Mouse (Mus musculus): ENCODE results near the gene Dll3. TPM values are rescaled to one million over a fixed set of nuclear protein-coding genes. Genes with fewer than 3 reads are reported as not detected.
"Not testable (repeated sequence)": the region's sequence is repeated elsewhere in the genome, so short reads cannot be mapped to it uniquely, and the experiment has no call there.

Gene Dll3
- polyA plus RNA-seq, 1 experiment from 2014 or later: 22.2 TPM

- H3K4me3 ChIP-seq: peak overlapping the region; percentile 97
- peak overlapping the region; percentile 91 for H3K27ac ChIP-seq
- H3K9ac ChIP-seq: peak overlapping the region; percentile 99
- H3K4me2 ChIP-seq: peak overlapping the region; percentile 83
- peak; percentile 87 for ATAC-seq
- H3K36me3 ChIP-seq (ENCODE audit: poor library complexity, severe bottlenecking): peaks cover 35% of the 10 kb centered on the region
- WGBS: under 1% methylated on average over 54 of the region's 62 CpGs
- peaks cover 15% of the 10 kb centered on the region for H3K4me1 ChIP-seq
- no peaks in the 10 kb centered on the region for H3K9me3 ChIP-seq (replicated peaks)
- no peaks in the 10 kb centered on the region for H3K27me3 ChIP-seq
Observed at GRCm38 (mm10) chr7:28268042-28268531, 34.0 kb downstream of the Dll3 start.

- peak; percentile 94 for ATAC-seq
- peaks cover 28% of the 10 kb centered on the region for H3K36me3 ChIP-seq (ENCODE audit: poor library complexity, severe bottlenecking)
- H3K4me3 ChIP-seq: peak within 1 kb of the TSS; percentile 97
Observed at GRCm38 (mm10) chr7:28267129-28268041, 34.7 kb downstream of the Dll3 start, which contains the start of gene Eid2. Gene Eid2 (plus strand): TSS chr7:28267881.

GRCm38 (mm10) chr7:28265391-28265790 is 36.6 kb downstream of the Dll3 start:
- Histone ChIP-seq H3K4me2 (no peak overlapping the region), H3K9me3 (replicated peaks) (no peaks in the 10 kb centered on the region), H3K27me3 (no peaks in the 10 kb centered on the region), H3K27ac (no peak overlapping the region), H3K4me1 (peaks cover 15% of the 10 kb centered on the region), H3K36me3 (ENCODE audit: poor library complexity, severe bottlenecking) (peaks cover 13% of the 10 kb centered on the region), H3K4me3 (no peak overlapping the region), H3K9ac (no peak overlapping the region)
- no peak for ATAC-seq
- 89% methylated on average over 13 of the region's 13 CpGs for WGBS

More at GRCm38 (mm10) chr7:28267129-28268041, 34.7 kb downstream of the Dll3 start, which contains the start of gene Eid2:
- WGBS: 7% methylated on average over 57 of the region's 57 CpGs
- peak within 1 kb of the TSS; percentile 99 for H3K9ac ChIP-seq
- peak within 1 kb of the TSS; percentile 91 for H3K27ac ChIP-seq
- H3K4me1 ChIP-seq: peaks cover 15% of the 10 kb centered on the region
- H3K27me3 ChIP-seq: no peaks in the 10 kb centered on the region
- peak within 1 kb of the TSS; percentile 83 for H3K4me2 ChIP-seq
- H3K9me3 ChIP-seq (replicated peaks): no peaks in the 10 kb centered on the region

- Histone ChIP-seq H3K9ac (no peak overlapping the region), H3K9me3 (replicated peaks) (no peaks in the 10 kb centered on the region), H3K4me3 (no peak overlapping the region), H3K27ac (no peak overlapping the region), H3K36me3 (ENCODE audit: poor library complexity, severe bottlenecking) (no peaks in the 10 kb centered on the region), H3K4me1 (peaks cover 4% of the 10 kb centered on the region), H3K27me3 (no peaks in the 10 kb centered on the region), H3K4me2 (no peak overlapping the region)
- WGBS: 10% methylated on average over 15 of the region's 15 CpGs
- ATAC-seq: no peak
Observed at GRCm38 (mm10) chr7:28263786-28264185, 38.3 kb downstream of the Dll3 start.

- no peaks in the 10 kb centered on the region for H3K4me1 ChIP-seq
- no peak overlapping the region for H3K4me3 ChIP-seq
- no peaks in the 10 kb centered on the region for H3K9me3 ChIP-seq (replicated peaks)
- no peak overlapping the region for H3K4me2 ChIP-seq
- H3K36me3 ChIP-seq (ENCODE audit: poor library complexity, severe bottlenecking): no peaks in the 10 kb centered on the region
- H3K9ac ChIP-seq: no peak overlapping the region
- H3K27ac ChIP-seq: no peak overlapping the region
- WGBS: 49% methylated on average over 5 of the region's 5 CpGs
- H3K27me3 ChIP-seq: no peaks in the 10 kb centered on the region
- ATAC-seq: no peak
Observed at GRCm38 (mm10) chr7:28262861-28263260, 39.2 kb downstream of the Dll3 start.

- Histone ChIP-seq H3K27me3 (no peaks in the 10 kb centered on the region), H3K4me1 (no peaks in the 10 kb centered on the region), H3K4me3 (no peak overlapping the region), H3K36me3 (ENCODE audit: poor library complexity, severe bottlenecking) (no peaks in the 10 kb centered on the region), H3K9ac (no peak overlapping the region), H3K27ac (no peak overlapping the region), H3K9me3 (replicated peaks) (peaks cover 5% of the 10 kb centered on the region; the same call in 1 of the 2 replicates), H3K4me2 (no peak overlapping the region)
- WGBS: 82% methylated on average over 6 of the region's 6 CpGs
- ATAC-seq: no peak
Observed at GRCm38 (mm10) chr7:28255476-28255875, 46.6 kb downstream of the Dll3 start.

- no peak for ATAC-seq
- no peak overlapping the region for H3K27ac ChIP-seq
- H3K9ac ChIP-seq: no peak overlapping the region
- H3K27me3 ChIP-seq: no peaks in the 10 kb centered on the region
- WGBS: 93% methylated on average over 6 of the region's 6 CpGs
- no peak overlapping the region for H3K4me3 ChIP-seq
- no peak overlapping the region for H3K4me2 ChIP-seq
- peaks cover 5% of the 10 kb centered on the region; the same call in 1 of the 2 replicates for H3K9me3 ChIP-seq (replicated peaks)
- H3K4me1 ChIP-seq: no peaks in the 10 kb centered on the region
- no peaks in the 10 kb centered on the region for H3K36me3 ChIP-seq (ENCODE audit: poor library complexity, severe bottlenecking)
Observed at GRCm38 (mm10) chr7:28254591-28254990, 47.4 kb downstream of the Dll3 start.

GRCm38 (mm10) chr7:28251976-28252375 is 50.1 kb downstream of the Dll3 start:
- H3K27ac ChIP-seq: no peak overlapping the region
- H3K36me3 ChIP-seq (ENCODE audit: poor library complexity, severe bottlenecking): no peaks in the 10 kb centered on the region
- no peak overlapping the region for H3K9ac ChIP-seq
- no peak overlapping the region for H3K4me3 ChIP-seq
- WGBS: 90% methylated on average over 17 of the region's 17 CpGs
- no peaks in the 10 kb centered on the region for H3K4me1 ChIP-seq
- peaks cover 5% of the 10 kb centered on the region; the same call in 1 of the 2 replicates for H3K9me3 ChIP-seq (replicated peaks)
- H3K4me2 ChIP-seq: no peak overlapping the region
- no peak for ATAC-seq
- H3K27me3 ChIP-seq: no peaks in the 10 kb centered on the region

GRCm38 (mm10) chr7:28248957-28249356 is 53.1 kb downstream of the Dll3 start:
- no peak for ATAC-seq
- Histone ChIP-seq H3K4me2 (no peak overlapping the region), H3K27me3 (no peaks in the 10 kb centered on the region), H3K4me1 (no peaks in the 10 kb centered on the region), H3K36me3 (ENCODE audit: poor library complexity, severe bottlenecking) (no peaks in the 10 kb centered on the region), H3K9ac (no peak overlapping the region), H3K27ac (no peak overlapping the region), H3K9me3 (replicated peaks) (no peaks in the 10 kb centered on the region), H3K4me3 (no peak overlapping the region)
- WGBS: 80% methylated on average over 3 of the region's 3 CpGs

- 67% methylated on average over 2 of the region's 2 CpGs for whole genome bisulfite sequencing
- not testable (repeated sequence) for ATAC-seq; H3K27me3 ChIP-seq; H3K4me1 ChIP-seq; H3K9ac ChIP-seq; H3K27ac ChIP-seq; H3K9me3 ChIP-seq (replicated peaks); H3K4me2 ChIP-seq; H3K4me3 ChIP-seq; H3K36me3 ChIP-seq (ENCODE audit: poor library complexity, severe bottlenecking)
Observed at GRCm38 (mm10) chr7:28243943-28244342, 58.1 kb downstream of the Dll3 start.
